Mouse (Mus musculus): ENCODE measurements around the gene Rbfox1.

The Rbfox1 gene

DNA sequence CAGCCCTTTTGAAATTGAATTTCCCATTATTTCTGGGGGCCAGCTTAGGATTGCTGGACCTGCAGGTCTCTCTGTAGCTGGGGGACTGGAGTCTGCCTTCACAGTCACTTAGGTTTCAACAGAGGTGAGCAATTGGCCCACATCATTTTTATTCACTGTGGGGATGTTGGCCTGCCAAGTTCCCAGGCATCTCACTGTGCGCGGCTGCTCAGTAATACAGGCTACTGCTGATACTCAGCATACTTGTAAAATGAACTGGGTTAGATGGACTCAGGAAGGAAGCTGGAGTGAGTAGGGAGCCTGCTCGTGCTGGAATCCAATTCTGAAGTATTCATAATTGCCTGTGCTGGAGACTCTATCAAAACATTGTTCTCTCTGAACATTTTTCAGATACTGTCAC, 1356.5 kb downstream of the Rbfox1 start:
- CTCF ChIA-PET = no interaction called here

DNA sequence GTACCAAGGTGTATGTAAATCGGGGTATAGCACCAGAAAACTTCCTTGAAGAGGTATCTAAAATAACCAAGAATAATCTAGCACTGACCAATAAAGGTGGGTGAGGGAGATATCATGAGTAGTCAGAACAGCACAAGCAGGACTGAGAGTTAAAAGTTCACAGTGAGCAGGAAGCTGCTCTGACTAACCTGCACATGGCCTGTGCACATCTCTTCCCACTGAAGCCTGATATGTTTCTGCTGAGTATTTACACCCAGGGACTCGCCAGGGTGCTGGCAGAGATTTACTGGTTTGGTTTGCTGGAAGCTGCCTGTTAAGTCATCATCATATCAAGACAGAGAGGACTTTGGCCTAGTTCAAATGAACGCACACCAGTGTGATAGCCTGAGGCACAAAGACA, 1357.3 kb downstream of the Rbfox1 start:
- CTCF ChIA-PET = no interaction called here

DNA sequence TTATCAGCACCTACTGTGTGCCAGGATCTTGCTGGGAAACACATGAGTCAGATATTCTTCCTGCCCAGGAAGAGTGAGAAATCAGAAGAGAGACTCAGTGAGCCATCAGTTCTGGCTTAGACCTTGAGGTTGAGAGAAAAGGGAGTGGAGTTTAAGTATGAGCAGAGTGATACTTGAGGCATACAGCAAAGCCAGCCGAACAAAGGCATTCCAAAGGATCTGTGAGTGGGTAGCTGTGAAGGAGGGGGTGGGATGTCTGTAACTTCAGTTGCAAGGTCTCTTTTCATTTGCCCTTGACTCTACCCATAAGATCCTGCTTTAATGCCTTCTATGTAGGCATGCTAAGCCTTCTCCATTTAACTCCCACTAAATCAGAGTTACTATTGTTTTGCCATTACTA, 1359.2 kb downstream of the Rbfox1 start:
- CTCF ChIA-PET = no interaction called here

- CTCF ChIA-PET = no interaction called here
Observed at GRCm38 (mm10) chr16:7251696-7252095, 1366.5 kb downstream of the Rbfox1 start.

GRCm38 (mm10) chr16:7257366-7257765, 1372.2 kb downstream of the Rbfox1 start:
- CTCF ChIA-PET = no interaction called here

DNA sequence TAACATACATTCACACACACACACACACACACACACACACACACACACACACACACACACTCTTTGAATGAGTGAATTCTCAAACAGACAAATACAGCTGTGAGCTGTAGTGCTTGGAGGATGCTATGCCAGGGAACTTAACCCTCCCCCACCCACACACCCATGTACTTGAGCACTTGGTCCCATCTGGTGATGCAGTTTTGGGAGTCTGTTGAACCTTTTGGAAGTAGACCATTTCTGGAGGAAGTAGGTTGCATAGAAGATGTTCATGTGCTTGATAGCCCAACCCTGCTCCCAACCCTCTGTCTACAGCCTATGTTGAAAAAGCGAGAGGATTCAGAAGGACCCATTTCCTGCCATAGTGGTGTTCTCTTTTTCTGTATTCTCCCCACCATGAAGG, 1378.1 kb downstream of the Rbfox1 start:
- CTCF ChIA-PET = no interaction called here

- CTCF ChIA-PET = no interaction called here
Observed at GRCm38 (mm10) chr16:7265715-7266114, 1380.6 kb downstream of the Rbfox1 start.

DNA sequence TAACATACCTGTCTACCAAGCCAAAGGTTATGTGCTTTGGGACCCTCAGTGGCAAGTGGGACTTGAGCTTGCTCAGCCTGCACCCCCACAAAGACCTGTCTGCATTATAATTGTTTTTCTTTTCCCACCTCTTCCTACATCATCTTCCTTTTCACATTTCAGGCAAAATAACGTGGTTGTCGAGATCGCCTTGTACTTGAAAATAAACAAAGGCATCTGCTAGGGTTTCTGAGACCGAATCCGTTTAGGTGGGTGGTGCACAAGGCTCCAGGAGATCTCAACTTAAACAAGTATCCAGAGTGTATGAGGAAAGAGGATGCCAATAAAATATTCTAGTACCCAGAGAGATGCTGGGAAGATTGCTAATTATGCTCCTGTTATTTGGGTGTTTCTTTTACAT, 1390.3 kb downstream of the Rbfox1 start:
- CTCF ChIA-PET = no interaction called here

GRCm38 (mm10) chr16:7275901-7276300, 1390.7 kb downstream of the Rbfox1 start:
- CTCF ChIA-PET = no interaction called here

DNA sequence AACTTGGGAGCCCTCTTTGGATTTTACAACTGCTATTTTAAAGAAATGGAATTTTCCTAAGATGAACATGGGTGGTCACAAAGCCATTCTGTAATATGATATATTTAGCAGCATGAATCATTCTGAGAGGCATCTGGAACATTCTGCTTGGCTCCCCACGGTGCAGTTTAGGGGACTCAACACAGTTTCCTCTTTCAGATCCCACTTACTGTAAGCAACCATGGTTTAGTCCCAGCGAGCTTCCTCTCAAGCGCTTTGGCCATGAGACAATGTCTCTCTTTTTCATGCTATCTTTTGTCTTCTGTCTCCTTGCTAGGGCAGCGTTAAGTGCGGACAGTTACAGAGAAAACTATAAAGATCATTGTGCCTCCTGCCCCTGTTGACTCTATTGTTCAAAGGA, 1394.4 kb downstream of the Rbfox1 start:
- CTCF ChIA-PET = no interaction called here

DNA sequence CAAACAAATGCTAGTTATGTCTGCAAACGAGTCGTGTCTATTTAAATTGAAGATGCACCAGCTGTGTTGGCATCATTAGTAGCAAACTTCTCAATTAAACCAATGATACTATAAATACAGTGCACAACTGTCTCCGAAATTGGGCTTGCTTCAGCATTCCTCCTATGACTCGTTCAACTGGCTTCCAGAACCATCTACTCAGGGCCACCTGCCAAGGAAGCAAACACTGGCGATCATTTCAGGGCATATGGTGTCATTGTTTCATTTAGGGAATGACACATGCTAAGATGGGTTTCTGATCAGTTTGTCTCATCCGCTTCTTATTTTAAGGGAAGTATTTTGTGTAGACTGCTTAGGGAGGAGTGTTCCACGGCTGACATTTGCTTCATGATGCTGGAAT, 1397.1 kb downstream of the Rbfox1 start:
- CTCF ChIA-PET = no interaction called here

DNA sequence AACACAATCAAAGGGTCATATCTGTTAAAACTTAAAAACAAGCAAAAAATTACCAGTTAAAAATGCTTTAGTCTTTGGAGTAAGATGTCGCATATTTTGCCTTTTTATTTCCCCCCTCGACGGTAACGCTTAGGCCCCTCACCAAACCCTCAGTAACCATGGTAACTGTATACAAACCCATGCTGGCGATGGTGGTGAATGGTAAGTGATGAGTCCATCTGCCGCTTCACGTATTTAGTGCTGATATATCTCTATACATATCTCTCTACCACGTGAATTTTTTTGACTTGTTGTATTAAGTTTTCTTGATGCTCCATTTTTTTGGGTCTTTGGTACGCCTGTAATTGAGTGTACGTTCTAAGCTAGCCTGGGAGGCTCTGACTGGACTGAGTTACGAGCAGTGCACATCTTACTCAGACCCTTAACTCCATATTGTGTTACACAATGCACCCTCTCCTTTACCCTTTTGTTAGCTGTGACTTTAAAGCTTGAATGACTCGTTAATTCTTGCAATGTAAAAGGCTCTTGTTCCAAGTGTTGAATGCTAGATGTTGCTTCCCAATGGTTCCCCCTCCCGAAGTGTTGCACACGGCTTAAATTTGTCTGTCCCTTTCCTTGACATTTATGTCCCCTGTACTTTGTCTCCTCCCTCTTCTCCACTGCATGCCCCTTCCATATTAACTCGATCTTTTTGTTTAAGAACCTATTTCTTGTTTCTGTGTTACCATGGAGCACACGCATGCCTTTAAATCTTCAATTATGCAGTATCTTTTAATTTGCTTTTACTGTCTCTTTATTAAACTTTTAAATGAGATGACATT, 1408.0 kb downstream of the Rbfox1 start:
- CTCF ChIA-PET = no interaction called here

- CTCF ChIA-PET = no interaction called here
Observed at GRCm38 (mm10) chr16:7302416-7302815, 1417.3 kb downstream of the Rbfox1 start.

GRCm38 (mm10) chr16:7329196-7329595, 1444.0 kb downstream of the Rbfox1 start:
- CTCF ChIA-PET = no interaction called here

DNA sequence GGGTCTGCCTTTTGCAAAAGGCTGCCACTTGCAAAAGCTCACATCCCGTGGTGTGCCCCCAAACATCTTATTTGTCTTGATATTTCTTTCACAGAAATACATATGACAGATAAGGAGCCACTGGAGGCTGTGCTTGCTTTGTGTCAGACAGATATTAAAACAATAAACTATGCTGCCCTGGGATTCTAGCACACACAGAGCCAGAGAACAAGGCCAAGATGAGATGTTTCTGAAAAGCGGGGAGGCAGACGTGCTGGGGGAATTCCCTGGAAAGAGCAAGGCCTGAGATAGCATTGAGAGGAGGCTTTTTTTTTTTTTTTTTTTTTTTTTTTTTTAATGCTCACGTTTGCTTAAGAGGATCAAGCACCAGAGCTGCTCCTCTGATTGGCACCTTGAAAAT, 1456.0 kb downstream of the Rbfox1 start:
- CTCF ChIA-PET = no interaction called here

DNA sequence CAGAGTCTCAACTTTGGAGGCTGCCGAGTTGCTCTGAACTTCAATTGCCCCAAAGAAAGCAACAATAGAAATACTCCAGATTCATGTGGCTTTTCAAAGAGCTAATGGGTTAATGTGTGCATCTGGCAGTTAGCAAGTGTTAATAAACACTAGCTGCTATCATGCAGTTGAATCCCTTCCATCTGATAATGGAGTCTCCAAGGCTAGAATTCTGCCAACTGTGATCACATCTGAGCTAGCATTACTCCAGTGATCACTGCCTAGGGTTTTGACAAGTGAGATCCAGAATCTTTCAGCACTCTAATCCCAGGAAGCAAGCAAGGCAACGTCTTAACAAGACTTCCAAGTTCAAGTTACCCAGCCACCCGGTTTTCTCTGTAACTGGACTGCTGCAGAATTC, 1460.1 kb downstream of the Rbfox1 start:
- CTCF ChIA-PET = no interaction called here

DNA sequence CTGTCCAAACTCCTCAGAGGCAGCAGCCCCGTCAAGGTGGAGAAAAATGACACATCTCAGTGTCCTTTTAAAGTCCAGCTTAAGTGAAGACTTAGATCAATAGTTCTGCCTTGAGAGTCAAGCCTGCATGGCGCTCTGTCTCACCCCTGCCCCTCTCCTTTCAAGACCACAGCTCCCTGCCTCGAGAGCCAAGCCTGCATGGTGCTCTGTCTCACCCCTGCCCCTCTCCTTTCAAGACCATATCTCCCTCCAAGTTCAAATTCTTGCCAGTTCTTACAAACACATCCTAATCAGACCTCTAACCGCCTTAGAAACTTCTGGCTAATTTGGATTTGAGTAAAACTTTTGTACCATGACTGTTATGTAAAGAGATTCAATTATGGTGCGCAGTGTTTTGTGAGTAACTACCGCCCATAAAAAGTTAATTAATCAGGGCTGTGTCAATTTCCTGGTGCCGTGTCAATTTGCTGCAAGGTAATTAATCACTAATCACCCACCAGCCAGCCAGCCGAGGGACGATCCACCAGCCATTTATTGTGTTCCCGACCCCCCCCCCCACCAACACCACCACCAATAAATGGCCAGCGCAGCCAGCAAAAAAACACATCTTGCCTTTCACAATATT, 1461.0 kb downstream of the Rbfox1 start:
- CTCF ChIA-PET = no interaction called here

DNA sequence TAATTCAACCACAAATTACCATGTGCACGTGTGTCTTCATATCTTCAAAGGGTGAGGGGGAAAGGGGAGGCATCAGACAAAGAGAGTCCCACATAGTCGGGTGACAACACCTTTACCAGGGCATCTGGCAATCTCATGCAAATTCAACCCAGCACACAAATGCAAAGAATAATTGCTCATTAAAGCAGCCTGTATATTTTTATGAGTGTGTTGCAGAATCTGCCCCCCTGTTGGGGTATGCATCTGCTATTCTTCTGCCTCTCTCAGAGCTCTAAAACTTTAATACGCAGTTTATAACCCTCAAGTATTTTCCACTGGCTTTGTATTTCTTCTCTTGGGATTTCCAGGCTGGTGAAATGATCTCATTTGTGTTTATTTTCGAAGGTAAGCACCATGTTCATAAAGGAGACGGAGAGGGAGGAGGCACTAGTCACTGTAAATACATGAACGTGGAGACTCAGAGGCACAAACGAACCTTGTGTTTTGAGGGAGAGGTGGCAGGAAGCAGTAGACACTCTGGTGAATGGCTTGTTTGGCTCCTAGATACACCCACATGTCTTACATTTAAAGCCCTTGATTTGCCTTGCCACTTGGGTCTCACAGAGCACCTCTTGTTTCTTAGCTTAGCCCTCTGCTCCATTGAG, 1462.5 kb downstream of the Rbfox1 start:
- CTCF ChIA-PET = no interaction called here

DNA sequence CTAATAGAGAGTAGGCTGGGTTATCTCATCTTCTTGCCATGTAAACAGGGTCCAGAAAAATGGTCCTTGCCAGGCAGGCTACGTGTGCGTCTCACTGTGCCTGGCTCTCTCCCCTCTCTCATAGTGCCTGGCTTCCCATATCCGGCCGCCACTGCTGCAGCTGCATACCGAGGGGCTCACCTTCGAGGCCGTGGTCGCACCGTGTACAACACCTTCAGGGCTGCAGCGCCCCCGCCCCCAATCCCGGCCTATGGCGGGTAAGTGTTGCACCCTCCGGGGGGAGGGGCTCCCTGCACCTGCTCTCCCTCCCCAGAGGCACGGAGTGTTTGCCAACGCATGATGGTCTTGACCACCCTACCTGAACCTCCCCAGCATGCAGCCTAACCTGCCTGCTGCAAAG, 1467.7 kb downstream of the Rbfox1 start:
- CTCF ChIA-PET = no interaction called here

DNA sequence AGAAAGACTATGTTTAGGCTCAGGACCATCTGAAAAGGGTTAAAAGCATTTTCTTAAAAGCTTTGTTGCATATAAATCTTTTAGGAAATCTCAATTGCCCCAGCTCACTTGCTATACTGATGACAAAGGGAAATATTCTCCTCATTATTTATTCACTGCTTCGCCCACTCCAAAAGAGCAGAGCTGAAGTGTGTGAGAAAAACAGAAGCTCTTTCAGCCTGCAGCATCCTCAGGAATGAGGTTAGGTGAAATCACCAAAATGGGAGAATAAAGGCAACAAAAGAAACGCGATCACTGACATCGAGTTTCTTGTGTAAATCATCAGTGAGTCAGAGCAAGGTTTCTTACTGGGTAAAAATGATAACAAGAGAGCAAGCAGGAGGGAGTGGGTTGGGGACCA, 1469.0 kb downstream of the Rbfox1 start:
- CTCF ChIA-PET = no interaction called here

GRCm38 (mm10) chr16:7359043-7359442, 1473.9 kb downstream of the Rbfox1 start:
- CTCF ChIA-PET = no interaction called here

DNA sequence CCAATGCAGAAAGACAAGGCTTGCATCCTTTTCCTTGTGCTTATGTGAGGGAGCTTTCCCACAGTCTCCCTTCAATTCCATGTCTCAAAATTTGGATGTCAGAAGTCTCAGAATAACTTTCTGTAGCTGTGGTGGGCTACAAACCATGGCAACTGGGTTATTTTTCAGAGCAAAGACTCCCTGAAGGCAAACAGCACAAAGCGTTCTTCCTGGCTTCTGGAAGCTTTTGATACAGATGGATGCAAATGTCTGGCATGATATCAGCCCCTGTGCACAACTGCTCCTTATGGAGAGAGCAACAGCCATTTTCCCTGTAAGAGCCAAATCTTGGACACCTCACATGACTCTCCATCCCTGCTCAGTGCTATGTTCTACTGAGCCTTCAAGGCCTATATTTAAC, 1475.6 kb downstream of the Rbfox1 start:
- CTCF ChIA-PET = no interaction called here

DNA sequence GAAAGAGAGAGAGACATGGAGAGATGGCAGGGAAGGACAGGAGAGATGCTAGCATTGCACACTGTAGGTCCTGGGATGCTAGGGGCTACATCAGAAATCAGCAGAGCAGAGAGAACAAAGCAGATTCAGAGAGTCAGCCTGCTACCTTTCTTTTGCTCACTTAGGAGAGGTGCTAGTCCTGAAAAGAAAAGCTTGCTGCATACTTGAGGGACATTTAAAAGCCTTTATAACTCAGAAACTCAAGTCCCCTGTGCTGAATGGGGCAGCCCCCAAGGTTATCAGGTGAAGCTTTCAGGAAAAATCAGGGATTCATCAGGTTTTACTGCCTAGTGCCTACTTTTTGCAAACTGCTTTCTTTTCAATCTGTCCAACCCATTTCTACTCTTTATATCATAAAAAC, 1480.7 kb downstream of the Rbfox1 start:
- CTCF ChIA-PET = no interaction called here

DNA sequence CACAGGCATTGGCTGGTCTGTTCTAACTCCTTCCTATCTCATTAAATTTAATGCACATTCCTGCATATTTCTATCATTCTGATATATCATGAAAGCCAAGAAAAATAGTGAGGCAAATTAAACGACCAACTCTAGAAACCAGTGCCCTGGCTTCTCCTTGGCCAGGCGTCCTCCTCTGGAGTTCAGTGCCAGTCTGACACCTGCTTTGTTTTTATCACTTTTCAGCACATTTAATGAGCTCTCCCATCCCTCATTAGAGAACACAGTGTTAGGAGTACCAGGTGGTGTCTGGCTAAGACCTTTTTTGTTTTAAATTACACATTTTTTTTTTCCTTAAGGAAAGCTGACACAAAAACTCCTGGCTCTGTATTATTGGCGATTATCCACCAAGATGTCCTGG, 1489.0 kb downstream of the Rbfox1 start:
- CTCF ChIA-PET = no interaction called here
